Mouse (Mus musculus) ES-E14 (cell line): Measurements from ENCODE around the gene Nid1. TPM values are rescaled to one million over a fixed set of nuclear protein-coding genes. Genes with fewer than 3 reads are reported as not detected.
"Not testable (repeated sequence)": the region's sequence is repeated elsewhere in the genome, so short reads cannot be mapped to it uniquely, and the experiment has no call there.

ENCODE experiments used
- DNase-seq: peaks from one replicate; pipeline ENCODE4 v3.0.0-alpha.2; 2013; ENCODE audit warnings: low read depth, low spot score
- H3K27ac ChIP-seq: 2 replicates; pipeline ENCODE4 v1.5.1; 2012; ENCODE audit warnings: low read depth, mild to moderate bottlenecking, low read length, moderate library complexity, mixed read lengths; ENCODE audit not compliant: poor library complexity, insufficient read depth, severe bottlenecking
- H3K36me3 ChIP-seq: 2 replicates; pipeline ENCODE4 v1.6.1; 2012; ENCODE audit warnings: mild to moderate bottlenecking, low read length, moderate library complexity, mixed read lengths; ENCODE audit not compliant: control insufficient read depth, poor library complexity, insufficient read depth, severe bottlenecking
- H3K4me1 ChIP-seq, 2 experiments: fragments of 150-350 bp in 1 of 2; sonication (generic) in 1 of 2; 2 replicates each; pipeline ENCODE4 v1.6.1; 2012; ENCODE audit warnings: low read length in 2 of 2, mild to moderate bottlenecking in 1 of 2, mixed read lengths in 1 of 2; ENCODE audit not compliant: control insufficient read depth in 2 of 2, insufficient read depth in 2 of 2, poor library complexity in 1 of 2
- H3K4me3 ChIP-seq, 2 experiments: fragments of 150-350 bp in 1 of 2; sonication (generic) in 1 of 2; 2 replicates each; pipeline ENCODE4 v1.5.1; 2012; ENCODE audit warnings: low read length in 2 of 2, low read depth in 1 of 2, mild to moderate bottlenecking in 1 of 2, mixed read lengths in 1 of 2; ENCODE audit not compliant: insufficient read depth in 1 of 2, poor library complexity in 1 of 2, severe bottlenecking in 1 of 2
- H3K9ac ChIP-seq: 2 replicates; pipeline ENCODE4 v1.6.1; 2012; ENCODE audit warnings: low read depth, mild to moderate bottlenecking, low read length, mixed read lengths; ENCODE audit not compliant: poor library complexity, insufficient read depth, severe bottlenecking
- H3K9me3 ChIP-seq: fragments of 150-350 bp; sonication (generic); 2 replicates; pipeline ENCODE4 v1.6.1; 2012; ENCODE audit warnings: low read depth, mild to moderate bottlenecking, low read length; ENCODE audit not compliant: control insufficient read depth, insufficient read depth
- CHD2 ChIP-seq: IDR thresholded peaks from 2 replicates; pipeline ENCODE4 v1.6.1; 2014; ENCODE audit warnings: mild to moderate bottlenecking, low read depth, low read length, inconsistent platforms
- HCFC1 ChIP-seq: IDR thresholded peaks from 2 replicates; pipeline ENCODE4 v1.6.1; 2012; ENCODE audit warnings: low read length, inconsistent platforms, borderline replicate concordance; ENCODE audit not compliant: insufficient read depth
- MAFK ChIP-seq: IDR thresholded peaks from 2 replicates; pipeline ENCODE4 v1.6.1; 2014; ENCODE audit warnings: mild to moderate bottlenecking, low read depth, low read length, inconsistent platforms; ENCODE audit not compliant: insufficient read depth
- ZC3H11A ChIP-seq: IDR thresholded peaks from 2 replicates; pipeline ENCODE4 v1.6.1; 2012; ENCODE audit warnings: low read depth, mild to moderate bottlenecking, inconsistent platforms, low read length, borderline replicate concordance
- ZNF384 ChIP-seq: IDR thresholded peaks from 2 replicates; pipeline ENCODE4 v1.6.1; 2012; ENCODE audit warnings: low read depth, low read length, inconsistent platforms
- in situ Hi-C, 2 experiments: fragments of 600-800 bp; cut with MboI; formaldehyde crosslinking; loops; one replicate each; pipeline ENCODE4 v1.15.1; 2025; ENCODE audit warnings: low sequenced_read_pairs in 2 of 2, inconsistent platforms in 1 of 2; ENCODE audit not compliant: unreplicated experiment in 2 of 2
- total RNA-seq: library from RNA; depleted of rRNA; stranded (reverse); fragments of 300-350 nt; gene quantifications from 2 replicates; pipeline ENCODE4 v1.2.3, GENCODE M21; 2012

Nid1 gene
- total RNA-seq, 1 experiment = 143 TPM

GRCm38 (mm10) chr13:13536555-13536954, 99.2 kb downstream of the Nid1 start:
- in situ Hi-C loops = no loop called here
- DNase-seq = no peak
- H3K9me3 ChIP-seq = no peaks in the 10 kb centered on the region
- H3K27ac ChIP-seq = no peak overlapping the region
- H3K36me3 ChIP-seq = no peaks in the 10 kb centered on the region
- H3K9ac ChIP-seq = no peak overlapping the region
- H3K4me3 ChIP-seq = no peak overlapping the region
- TF ChIP-seq ZC3H11A = no peak
- no peak for TF ChIP-seq CHD2
- no peak for TF ChIP-seq HCFC1
- no peak for TF ChIP-seq ZNF384
- TF ChIP-seq MAFK = no peak
- no peaks in the 10 kb centered on the region for H3K4me1 ChIP-seq

DNA sequence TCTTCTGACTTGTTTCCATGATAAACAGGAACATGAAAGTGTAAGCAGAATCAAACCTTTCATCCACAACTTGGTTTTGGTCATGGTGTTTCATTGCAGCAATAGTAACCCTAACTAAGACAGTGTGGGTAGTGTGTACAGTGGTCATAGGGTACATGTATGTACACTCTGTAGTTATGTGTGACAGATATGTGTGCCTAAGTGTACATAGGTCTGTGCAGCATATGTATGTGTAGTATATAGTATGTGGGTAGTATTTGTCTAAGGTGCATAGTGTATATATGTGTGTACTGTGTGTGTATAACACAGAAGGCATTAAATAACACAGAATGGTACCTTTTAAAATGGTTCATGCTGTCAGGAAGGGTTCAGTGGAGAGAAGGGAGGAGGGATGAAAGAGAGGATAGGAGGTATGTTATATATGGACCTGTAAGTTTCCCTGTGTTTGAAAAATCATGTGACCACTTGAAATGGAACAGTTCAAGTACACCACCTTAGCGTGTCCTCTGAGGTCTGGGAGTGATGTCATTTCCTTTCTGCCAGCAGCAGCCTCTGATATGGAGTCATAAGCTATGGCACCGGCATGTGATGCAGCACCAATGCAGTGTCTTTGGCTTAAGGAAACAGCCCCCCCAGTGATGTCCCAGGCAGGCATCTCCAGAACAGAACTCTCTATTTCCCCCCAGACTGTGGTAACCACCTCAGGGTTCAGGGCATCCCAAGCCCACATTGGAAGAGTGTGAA, 100.1 kb downstream of the Nid1 start:
- Histone ChIP-seq H3K36me3 (no peaks in the 10 kb centered on the region), H3K4me1 (no peaks in the 10 kb centered on the region), H3K9ac (no peak overlapping the region), H3K9me3 (no peaks in the 10 kb centered on the region), H3K4me3 (no peak overlapping the region), H3K27ac (no peak overlapping the region)
- DNase-seq = no peak
- TF ChIP-seq ZC3H11A (no peak), HCFC1 (no peak), CHD2 (no peak), ZNF384 (no peak), MAFK (no peak)
- in situ Hi-C loops = no loop called here

DNA sequence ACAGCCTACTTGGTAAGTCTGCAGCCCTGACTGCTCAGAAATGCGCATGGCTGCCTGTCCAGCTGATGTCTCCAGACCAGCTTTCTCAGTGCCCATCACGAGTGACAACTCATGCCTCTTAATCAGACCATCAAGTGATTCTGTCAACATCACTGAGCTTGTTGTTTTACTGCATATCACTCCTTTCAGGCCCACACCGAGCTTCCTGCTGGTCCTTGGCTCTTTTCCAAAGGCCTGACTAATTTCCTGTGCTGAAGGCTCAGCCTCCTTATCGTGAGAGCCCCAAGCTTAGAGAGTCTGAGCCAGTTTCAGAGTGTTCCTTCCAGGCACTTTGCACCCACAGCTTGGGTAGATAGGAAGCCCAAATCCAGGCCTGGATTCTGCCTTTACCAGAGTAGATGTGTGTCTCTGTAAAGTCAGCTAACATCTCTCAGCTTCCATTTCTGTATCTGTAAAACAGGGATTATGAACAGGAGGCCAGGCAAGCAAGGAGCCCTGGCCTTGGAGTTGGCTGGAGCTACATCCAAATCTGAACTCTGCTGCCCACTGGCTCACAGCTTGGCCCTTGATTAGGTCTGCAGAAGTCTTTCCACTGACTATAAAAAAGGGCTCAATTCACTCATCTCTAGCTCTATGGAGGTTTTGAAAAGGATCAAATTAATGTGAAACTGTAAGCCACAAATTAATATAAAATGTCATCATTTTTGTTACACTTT, 101.4 kb downstream of the Nid1 start:
- TF ChIP-seq CHD2 = no peak
- no peak for TF ChIP-seq HCFC1
- no peak for TF ChIP-seq ZC3H11A
- no peak for TF ChIP-seq MAFK
- no peak for TF ChIP-seq ZNF384
- no peak overlapping the region for H3K4me3 ChIP-seq
- no peaks in the 10 kb centered on the region for H3K9me3 ChIP-seq
- in situ Hi-C loops = no loop called here
- no peaks in the 10 kb centered on the region for H3K36me3 ChIP-seq
- no peaks in the 10 kb centered on the region for H3K4me1 ChIP-seq
- no peak overlapping the region for H3K9ac ChIP-seq
- DNase-seq = no peak
- no peak overlapping the region for H3K27ac ChIP-seq

DNA sequence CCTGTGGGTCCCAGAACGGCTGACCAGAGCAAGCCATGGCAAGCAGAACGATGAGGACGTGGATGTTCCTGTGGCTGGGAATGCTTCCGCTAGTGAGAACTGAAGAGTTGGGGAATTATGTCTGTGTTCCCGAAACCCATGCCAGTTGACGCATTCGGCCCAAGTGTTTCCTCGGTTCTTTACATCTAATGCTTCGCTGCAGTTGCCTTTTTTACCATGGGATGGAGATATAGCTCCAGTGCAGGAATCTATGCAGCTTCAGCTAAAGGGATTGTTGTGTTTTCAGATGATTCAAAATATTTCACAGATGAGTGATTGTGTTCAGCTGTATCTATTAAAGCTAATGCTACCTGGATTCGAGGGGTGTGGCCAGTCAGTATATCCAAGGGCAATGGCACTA, 105.7 kb downstream of the Nid1 start:
- H3K9me3 ChIP-seq, H3K27ac ChIP-seq, DNase-seq, H3K36me3 ChIP-seq, H3K4me1 ChIP-seq, H3K4me3 ChIP-seq, in situ Hi-C loops, H3K9ac ChIP-seq: not testable (repeated sequence)

GRCm38 (mm10) chr13:13546792-13547191, 109.4 kb downstream of the Nid1 start:
- H3K9me3 ChIP-seq = no peaks in the 10 kb centered on the region
- in situ Hi-C loops = no loop called here
- no peak overlapping the region for H3K4me3 ChIP-seq
- no peak overlapping the region for H3K27ac ChIP-seq
- no peak for DNase-seq
- no peak for TF ChIP-seq ZNF384
- H3K9ac ChIP-seq = no peak overlapping the region
- H3K4me1 ChIP-seq = no peaks in the 10 kb centered on the region
- no peaks in the 10 kb centered on the region for H3K36me3 ChIP-seq
